Mouse (Mus musculus) embryo, embryonic 9.5 days (tissue): ENCODE measurements at regions not wholly inside any gene's neighbourhood (a gene's known extent, or its start where the extent isn't known, plus 50 kb on each side); places are given as distances from the start of the nearest gene placed in this dataset.

ENCODE experiments used
- DNase-seq: peaks from one replicate; pipeline ENCODE4 v3.0.0-alpha.2; 2017; ENCODE audit errors: extremely low spot score

DNA sequence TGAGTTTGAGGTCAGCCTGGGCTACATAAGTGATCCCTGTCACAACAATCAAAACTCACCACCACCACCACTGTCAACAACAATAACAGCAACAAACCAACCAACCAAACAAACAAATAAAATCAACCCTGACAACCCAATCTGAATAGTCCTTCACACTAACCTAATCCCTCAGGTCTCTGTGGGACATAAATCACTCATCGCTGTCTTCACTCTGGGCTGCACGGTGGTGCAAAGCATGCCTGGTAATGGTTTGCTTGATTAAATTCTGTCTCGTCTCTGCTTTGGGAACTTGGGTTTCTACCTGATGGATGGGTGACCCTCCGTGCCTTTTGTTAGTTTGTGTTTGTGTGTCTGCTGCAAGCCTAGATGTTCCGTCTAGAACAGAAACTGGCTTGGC is 100.6 kb downstream of the Slc17a6 start:
- DNase-seq: no peak

DNA sequence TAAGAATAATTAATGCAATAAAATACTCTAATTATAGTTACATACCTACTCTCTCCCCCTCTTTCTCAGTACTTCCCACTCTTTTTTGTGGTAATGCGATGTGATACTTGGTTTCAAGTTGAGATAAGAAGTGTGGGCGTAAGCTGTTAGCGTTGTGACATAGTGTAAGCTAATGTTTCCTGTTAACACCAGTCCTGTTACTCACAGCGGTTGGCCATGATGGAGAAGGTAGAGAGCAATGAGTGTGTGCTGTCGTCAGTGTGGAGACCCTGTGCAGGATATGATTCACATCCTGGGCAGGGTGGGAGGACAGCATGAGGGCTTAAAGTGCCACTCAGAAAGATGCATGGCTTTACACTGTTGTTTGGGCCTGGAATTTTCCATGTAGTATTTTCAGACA is 102.1 kb downstream of the Slc17a6 start:
- no peak for DNase-seq

DNA sequence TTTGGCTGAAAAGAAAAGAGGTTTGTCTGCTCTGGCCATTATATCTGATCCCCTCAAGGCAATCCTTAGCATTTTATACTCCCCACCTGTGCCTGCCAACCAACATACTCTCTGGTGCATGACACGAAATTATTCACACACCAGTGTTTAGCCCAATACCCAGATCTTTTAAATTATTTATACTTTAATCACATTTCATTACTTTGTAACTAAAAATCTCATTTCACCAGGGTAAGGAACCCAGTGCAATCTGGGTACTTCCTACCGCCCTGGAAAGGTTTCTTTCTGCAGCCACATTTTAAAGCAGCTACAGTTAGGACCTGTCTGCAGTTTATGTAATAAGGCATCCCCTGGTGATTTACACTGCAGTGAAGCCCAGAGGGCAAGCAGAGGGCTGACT is 114.5 kb downstream of the Slc17a6 start:
- DNase-seq: no peak

DNA sequence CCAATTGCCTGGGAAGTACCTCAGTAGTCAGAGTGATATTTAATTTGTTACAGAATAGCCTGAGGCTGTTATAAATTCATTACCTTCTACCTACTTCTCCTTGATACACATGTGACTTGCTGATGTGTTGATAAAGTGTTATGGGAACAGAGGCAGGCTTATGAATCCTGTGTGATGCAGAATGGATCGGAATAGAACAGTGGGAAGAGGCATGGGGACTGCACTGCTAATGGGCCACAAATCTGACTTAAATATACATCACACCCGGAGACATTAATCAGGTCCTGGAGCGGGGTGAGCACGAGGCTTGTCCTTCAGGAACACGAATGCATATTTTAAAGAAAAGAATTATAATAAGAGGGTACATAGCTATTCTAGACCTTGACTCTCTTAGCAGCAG is 117.8 kb downstream of the Slc17a6 start:
- DNase-seq: no peak

DNA sequence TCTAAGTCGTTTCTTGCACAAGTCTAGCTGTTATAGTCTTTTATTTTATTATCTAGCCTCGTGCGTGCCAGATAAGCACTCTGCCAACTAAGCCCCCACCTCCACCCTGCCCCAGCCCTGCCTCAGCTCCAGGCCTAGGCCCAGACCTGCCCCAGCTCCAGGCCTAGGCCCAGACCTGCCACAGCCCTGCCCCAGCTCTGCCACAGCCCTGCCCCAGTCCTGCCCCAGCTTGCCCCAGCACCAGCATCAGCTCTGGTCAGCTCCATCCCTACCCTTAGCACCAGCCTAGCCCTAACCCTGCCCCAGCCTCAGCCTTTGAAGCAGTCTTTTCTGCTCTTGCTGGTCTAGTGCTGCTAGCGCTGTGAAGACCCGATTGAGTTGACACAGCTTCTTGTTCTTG is 119.1 kb downstream of the Slc17a6 start:
- DNase-seq: no peak

DNA sequence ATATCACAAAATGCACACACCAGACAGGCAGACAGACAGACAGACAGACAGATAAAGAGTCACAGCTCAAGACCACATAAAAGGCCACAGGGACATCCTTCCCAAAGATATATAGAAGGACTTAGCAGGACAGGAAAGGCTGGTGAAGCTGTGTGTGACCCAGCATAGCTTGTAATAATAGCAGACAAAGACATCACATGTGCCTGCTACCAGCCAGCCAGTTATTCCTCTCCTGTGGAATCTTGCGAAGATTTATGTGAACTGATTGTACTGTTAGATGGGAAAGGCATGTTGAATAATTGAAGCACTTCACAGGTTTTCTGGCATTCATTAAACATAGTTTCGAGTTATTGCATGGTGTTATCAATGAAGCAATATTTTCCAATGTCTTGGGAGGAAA is 119.1 kb upstream of the Gas2 start:
- no peak for DNase-seq

DNA sequence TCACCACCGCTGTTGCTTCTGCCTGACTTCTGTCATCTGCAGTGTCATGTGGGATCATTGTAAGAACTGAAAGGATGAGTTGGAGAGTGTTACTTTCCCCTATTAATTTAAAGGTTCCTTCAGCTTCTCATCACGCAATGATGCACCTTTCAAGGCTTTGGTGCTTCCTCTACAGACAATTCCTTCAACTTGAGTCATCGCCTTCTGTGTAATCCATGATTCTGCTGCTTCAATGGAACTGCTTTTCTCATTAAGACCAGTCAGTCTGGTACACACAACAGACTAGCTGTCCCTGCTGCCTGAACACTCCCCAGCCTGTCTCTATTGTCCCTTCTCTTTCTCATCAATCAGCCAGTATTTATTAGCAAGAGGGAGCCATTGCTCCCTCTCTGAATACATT is 116.2 kb upstream of the Gas2 start:
- DNase-seq: no peak

DNA sequence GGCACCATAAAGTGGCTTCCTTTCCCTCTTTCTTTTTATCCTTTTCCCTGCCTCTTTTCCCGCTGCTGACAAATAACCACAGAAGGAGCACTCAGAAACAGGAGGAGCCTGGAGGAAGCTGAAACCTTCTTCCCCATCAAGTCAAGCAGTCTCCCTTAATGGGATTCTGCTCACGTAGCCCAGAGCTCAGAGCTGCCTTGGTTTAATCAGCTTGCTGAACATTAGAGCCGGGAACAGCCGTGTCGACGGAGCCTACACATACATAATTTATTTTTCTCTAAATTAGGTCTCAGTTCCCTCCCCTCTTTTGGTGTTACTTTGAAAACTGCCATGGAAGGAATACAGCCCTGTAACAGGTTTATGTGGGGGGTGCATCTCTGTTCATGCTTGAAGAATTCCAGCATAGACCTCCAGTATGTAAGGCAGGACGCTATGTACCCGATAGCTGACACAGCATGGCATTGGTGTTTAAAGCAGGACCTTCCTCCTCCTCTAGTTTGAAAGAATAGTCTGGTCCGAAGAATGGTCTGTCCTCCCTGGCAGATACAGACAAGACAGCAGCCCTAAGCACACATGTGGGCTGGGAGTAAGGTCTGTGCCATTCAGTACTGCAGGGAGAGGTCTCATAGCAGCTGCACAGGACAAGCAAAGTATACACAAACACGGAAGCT is 113.0 kb upstream of the Gas2 start:
- DNase-seq: no peak

DNA sequence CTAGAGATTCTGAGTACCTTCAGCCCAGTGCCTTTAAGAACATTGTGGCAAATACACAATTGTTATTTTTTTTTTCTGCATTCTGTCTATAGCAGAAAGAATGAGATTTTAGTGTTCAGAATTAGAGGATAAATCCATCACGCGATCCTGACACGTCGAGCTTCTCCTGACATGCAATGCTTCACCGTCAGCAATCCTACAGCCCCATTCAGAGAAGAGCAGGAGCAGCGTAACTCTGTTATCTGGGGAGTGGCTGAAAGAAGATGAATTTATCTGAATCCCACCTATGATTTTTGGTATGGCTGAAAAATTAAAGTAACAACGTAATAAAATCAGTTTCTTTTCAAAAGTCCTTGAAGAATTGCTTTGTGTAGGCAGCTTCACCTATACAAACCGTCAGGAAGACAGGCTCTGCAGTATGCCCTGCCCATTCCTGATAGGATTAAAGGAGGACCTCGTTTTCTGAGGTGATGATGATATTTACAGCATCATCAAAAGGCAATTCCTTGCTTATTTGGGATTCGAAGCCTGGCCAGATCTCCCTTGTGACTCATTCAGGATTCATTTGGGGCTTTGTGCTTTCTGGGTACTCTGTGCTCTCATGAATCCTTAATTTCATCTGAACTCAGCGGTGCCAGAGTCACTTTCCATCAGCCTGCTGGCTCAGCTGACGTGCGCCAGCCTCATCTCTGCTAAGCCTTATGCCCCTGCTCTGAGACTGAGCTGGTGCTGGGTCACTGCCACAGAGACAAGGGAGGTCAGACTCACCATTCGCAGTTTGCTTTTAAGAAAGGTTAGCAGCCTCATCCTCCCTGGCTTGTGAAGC is 112.3 kb upstream of the Gas2 start:
- no peak for DNase-seq

DNA sequence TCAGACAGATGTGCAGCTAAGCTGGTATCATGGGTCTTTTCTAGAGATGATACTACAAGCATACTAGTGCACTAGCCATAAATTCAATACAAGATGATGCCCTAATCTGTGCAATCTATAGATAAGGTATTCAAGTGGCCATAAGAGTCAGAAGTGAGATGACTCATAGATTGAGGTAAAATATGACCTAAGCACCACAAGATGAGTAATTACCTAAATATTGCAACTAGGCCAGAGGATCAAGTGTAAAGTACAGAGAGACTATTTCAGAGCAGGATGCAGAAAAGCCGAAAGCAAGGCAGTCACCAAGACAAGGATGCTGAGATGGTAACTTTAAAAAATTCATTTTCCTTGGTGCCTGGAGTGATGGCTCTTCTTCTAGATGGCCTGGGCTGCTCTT is 111.5 kb upstream of the Gas2 start:
- DNase-seq: no peak

DNA sequence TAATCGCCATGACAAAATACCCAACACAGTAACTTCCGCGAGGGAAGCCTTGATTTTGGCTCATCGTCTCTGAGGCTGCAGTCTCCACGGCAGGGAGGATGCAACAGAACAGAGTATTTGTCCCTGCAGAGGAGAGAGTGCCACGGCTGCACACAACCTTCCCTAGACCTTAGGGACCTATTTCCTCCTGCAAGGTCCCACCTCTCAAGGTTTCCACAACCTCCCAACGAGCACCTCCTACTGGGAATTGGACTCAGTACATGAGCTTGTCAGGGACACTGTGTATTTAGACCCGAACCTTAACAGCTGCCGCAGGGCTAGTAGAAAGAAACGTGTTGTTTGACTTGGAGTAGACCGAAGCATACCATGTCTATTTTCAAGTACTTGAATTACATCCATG is 108.8 kb upstream of the Gas2 start:
- DNase-seq: no peak

DNA sequence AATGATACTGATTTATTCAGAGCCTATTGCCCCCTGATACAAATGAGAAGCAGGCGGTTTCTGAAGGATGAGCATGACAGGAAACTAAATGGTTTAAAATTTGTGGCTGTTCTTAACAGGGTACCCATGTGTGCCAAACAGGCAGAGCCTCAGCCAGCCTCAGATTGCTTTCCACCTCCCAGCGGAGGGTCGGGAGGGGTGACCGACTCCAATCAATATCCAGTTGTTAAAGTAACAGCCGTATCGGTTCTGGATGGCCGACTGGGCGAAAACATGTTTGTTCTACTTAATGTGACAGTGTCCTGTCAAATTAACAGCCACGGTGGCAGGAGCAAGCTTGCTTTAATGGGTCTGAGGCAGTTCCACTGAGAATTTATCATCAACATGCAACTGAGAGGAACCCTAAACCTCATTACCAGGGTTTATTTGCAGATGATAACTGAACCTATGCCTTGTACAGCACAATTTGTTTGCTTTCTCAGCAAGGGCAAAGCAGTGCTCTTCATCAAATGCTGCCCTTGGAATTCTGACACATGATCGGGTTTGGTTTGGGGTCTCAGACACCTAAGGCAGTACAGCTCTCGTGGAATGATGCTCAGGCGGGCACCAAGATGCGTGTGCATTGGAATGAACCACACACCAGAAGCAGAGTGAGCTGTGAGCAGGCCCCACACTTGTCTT is 107.5 kb upstream of the Gas2 start:
- DNase-seq: peak; percentile 28

DNA sequence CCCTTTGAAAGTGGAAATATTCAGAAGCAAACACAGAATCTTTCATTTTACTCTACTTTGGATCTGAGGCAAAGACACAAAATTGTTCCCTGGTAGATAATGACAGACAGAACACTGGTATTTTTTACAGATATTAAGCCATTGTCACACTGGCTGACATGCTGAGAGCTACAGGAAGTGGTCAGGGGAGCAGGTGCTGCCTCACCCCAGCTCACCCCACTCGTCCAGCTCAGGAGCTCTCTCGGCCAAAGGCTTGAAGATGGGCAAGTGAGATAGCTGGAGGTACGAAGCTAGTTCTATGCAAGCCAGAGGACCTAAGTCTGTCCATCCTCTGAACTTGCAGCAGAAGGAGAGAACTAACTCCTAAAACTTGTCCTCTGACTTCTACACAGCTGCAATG is 105.6 kb upstream of the Gas2 start:
- no peak for DNase-seq

DNA sequence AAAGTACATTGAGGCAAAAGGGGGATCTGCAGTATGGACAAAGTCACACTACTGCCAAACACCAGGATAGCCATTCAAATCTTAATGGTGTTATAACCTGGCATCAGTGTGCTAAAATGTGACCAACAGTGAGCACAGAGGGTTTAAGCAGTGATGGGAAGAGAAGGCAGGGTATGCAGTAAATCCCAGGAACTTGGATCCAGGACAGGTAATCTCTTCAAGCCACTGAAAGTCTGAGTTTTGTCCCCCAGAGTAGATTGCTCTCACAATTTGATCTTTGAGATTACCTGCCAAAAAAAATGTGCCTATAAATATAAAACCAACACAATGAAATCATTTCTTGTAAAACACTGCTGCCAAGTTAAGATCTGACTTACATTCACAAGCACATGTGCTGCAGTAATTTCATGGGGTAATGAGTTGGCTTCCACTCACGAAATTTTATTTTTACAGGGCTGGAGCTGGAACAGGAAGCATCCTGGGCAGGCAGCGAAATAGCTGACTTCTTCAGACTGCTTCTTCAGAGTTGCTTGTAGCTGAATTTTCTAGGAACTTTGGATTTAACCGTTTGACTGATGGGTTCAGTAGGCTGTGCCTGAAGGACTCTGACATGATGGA is 102.2 kb upstream of the Gas2 start:
- DNase-seq: no peak

DNA sequence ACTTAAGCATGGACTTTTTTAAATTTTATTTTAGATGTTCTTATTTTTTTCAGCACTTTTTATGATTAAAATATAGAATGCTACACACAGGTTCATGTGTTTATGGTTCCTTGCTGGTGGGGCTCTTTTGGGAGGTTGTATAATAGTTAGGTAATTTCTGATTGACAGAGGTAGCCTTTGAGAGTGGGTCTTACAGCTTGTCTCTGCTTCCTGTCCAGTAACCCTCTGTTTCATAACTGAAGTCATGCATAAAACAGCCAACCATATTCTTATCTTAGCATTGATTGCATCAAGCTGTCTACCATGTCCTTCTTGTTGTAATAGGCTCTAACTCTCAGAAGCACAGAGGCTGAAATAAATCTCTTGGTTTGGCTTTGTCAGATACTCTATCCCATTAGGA is 94.7 kb upstream of the Gas2 start:
- DNase-seq: no peak

DNA sequence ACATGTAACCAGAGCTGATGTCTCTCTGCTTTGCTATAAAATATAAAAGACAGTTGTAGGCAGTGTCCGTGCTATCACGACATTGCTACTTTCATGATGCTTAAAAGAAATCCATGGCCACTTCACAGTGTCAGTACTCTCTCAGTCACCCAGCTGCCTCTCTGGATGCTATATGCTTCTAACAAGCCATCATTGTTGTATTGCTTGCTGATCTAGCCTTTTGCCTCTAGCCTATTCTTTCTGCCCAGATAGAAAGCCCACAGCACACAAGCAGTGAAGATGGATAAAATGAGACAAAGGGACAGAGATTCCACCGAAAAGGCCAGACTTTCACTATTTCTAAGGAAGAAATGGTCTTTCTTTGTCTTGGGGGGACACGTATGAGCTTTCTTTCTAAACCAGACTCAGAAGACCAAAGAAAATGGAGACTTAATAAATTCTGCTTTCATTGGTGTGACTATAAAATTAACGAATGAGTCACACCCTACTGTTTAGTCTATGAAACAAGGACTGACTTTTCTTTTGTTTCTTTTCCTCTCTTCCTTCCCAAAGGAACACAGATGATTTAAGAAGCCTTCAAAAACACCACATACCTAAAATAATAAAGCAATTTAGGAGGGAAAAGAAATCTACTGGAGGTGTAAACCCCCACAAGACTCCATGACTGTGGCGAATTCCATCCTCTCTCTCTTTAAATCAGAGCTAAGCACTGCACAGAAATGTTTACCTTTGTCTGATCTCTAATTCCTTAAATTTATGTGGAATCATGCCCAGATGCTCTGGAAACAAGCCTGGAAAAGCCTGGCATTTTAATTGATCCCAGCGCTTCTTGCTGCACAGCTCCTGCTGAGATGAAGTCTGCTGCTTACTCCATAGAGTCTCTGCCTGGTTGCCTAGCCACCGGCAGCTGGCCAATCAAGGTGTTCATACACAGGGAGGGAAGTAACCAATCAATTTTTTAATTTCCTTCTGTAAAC is 89.6 kb upstream of the Gas2 start:
- DNase-seq: peak; percentile 27

DNA sequence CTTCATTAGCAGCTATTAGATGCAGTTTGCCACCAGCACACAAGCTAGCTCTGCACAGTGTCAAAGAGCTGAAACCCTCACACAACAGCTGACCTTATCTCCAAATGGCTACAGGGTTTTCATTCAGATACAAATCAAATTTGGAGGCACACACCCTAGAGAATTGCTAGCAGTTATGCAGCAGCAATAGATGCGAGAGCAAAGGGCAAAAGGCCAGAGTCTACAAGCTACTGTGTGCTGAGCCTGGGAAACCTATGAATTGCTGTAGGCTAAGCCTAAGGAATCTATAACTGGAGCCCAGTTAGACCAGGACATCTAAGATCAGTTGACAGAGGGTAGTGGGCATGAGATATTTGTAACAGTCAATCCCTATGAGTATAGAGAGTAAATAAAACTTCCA is 85.8 kb upstream of the Gas2 start:
- no peak for DNase-seq

DNA sequence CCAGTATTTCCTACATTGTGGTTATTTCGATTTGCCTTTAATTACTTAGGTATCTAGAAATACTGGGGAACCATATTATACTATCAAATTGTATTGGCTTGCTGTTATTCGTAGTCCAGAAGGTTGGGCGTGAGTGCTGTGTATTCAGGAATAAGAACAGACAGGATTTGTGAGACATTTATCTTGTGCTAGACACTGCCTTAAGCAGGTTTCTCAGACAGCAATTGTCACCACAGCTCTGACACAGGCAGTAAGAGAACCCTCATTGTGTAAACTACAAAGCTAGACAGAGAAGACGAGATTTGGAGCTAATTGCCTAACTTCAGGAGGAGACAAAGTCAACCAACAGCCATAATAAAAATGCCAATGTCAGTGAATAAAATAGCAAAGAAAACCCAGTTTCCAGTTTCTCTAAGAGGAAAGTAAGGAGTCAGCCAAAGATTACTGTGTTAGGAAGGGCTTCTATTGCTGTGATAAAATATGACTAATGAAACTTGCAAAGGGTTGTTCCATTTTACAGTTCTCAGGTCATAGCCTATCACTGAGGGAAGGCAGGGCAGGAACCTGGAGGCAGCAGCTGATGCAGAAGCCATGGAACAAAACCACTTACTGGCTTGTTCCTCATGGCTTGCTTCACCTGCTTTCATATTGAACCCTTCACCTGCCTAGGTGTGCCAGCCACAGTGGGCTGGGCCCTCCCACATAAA is 78.6 kb upstream of the Gas2 start:
- no peak for DNase-seq

DNA sequence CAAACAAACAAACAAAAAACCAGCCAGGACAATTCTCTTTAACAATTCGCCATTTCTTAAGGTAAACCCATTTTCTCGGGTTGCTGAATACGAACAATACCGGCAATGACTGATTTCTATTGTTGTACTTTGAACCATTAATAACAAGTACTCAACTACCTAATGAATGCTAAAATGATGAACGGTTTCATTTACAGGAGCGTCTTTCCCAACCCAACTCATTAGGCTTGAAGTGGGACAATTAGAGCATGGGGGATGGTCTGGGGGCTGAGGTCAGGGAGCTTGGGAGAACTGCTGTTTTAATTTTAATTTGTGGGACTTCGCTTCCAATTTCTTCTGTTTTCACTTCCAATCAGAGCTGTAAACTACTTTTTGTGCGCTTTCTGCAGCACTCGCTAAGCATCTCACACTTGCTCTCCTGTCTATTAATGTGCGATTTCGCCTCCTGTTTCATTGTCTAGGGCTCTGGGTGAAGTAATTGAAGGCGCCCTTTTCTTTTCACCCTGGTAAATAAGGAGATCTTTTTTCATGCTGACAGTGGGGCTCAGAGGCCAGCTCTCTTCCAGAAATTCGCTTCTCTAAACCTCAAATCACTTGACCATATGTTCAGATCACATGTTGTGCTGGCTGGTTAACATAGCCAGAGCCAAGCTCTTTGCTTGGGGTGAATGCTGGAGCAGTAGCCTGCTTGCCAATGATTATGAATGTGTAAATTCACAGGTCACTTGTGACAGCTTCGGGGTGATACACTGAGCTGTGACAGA is 77.7 kb upstream of the Gas2 start:
- peak; percentile 6 for DNase-seq
